Mouse (Mus musculus) left cerebral cortex, postnatal 10 days (tissue): ENCODE measurements at regions not wholly inside any gene's neighbourhood (a gene's known extent, or its start where the extent isn't known, plus 50 kb on each side); places are given as distances from the start of the nearest gene placed in this dataset.

Experiments used
- DNase-seq, 2 experiments: peaks; one replicate each; pipeline ENCODE4 v3.0.0; 2021 to 2022; ENCODE audit warnings: low spot score in 2 of 2, mixed read lengths in 1 of 2; ENCODE audit errors: extremely low spot score in 1 of 2
- intact Hi-C: fragments of 180-260 bp; cut with DNase I; formaldehyde crosslinking; loops from one replicate; pipeline ENCODE4 v1.15.1; 2025

DNA sequence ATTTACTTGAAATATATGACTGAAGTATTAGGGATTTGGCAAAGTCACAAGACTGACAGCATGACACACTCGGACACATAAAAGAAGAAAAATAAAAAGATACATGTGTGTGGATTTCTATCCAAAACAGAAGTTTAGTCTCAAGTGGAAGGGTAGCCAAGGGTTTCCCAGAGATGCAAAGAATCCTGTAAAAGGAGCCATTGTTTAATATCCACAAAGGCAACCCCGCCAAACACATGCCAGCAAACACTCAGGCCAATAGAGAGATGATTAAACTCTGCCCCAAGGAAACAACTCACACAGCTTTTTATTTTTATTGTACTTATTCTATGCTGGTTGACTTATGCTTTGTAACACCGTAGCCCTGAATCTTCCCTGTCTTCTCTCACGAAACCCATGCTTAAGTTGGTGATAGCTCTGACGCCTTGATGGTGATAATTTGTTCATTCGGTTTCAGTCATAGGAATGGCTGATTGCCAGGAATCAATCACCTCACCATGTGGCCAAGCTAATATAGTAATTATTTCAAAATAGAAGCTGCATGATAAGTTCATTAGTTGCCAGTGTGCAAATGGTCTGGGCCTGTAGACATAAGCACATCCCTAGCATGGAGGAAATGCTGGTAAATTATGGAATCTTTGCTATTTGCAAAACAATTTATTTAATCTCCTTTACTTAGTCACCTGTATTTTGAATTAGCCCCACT, 194.4 kb downstream of the Rnd3 start:
- DNase-seq = no peak
- intact Hi-C loops = no loop called here

- intact Hi-C loops = no loop called here
- no peak for DNase-seq
Observed at GRCm38 (mm10) chr2:50951027-50951426, 197.9 kb downstream of the Rnd3 start.

GRCm38 (mm10) chr2:50949717-50950116, 199.2 kb downstream of the Rnd3 start:
- intact Hi-C loops = no loop called here

GRCm38 (mm10) chr2:50945526-50945925, 203.4 kb downstream of the Rnd3 start:
- intact Hi-C loops = no loop called here
- DNase-seq = no peak

More at GRCm38 (mm10) chr2:50949717-50950116, 199.2 kb downstream of the Rnd3 start:
- no peak for DNase-seq

DNA sequence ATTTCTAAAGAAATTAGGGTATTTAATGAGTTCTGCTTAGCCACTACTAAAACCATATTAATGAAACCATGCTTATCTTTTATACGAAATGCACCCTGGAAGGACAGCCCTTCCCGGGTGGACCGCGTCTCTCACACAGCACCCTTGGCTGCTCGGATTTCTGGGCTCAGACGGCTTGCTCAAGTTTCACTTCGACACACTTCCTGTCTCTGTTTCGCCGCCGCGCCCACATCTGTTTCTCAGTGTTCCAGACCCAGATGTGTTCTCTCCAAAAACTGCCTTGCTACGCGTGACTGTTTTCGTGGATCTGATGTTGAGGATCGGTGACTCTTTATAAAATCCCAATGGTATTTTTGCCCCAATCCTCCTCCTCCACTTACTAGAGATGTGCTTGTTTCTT, 205.7 kb downstream of the Rnd3 start:
- intact Hi-C loops = no loop called here
- DNase-seq = peak in 1 of 2 experiments; percentile 28

DNA sequence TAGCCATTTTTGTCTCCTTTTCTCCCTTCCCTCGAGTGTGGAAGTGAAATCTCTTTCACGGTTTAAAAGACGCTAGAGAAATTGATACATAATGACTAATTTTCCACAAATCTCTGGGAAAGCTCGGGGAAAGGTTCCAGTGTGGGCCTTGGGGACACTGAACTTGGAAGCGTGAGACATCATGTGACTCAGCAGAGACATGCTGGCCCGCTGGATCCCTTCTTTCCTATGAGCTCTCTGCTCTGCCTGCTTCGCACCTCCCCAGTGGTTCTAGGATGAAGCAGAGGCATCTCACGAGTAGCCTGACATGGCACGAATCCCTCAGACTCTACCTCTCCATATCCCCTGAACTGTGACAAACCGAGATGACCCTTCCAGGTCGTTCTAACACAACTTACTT, 206.2 kb downstream of the Rnd3 start:
- no peak for DNase-seq
- intact Hi-C loops = no loop called here

GRCm38 (mm10) chr2:50932936-50933335, 216.0 kb downstream of the Rnd3 start:
- no peak for DNase-seq
- intact Hi-C loops = no loop called here

- intact Hi-C loops = no loop called here
- DNase-seq = no peak
Observed at GRCm38 (mm10) chr2:50921002-50921401, 227.9 kb downstream of the Rnd3 start.

- DNase-seq = peak in 1 of 2 experiments; percentile 27
- intact Hi-C loops = no loop called here
Observed at GRCm38 (mm10) chr2:50916323-50917221, 232.3 kb downstream of the Rnd3 start.

DNA sequence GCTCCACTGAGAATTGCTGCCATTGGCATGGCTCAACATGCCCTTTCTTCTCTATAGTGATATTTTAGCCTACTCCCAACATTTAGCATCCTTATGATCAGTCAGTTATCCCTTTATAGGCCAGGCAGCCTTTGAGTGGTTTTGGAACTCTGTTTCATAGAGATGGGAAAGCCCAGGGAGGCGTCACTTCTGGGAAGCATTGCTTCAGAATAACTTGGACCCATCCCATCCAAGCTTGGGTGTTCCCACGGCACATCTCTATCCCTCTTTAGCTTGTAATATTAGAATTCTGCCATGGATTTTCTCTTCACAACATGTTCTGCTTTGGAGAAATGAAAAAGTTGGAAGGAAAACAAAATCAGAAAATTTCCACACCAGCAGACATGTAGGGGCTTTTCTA, 233.8 kb downstream of the Rnd3 start:
- intact Hi-C loops = no loop called here
- no peak for DNase-seq

DNA sequence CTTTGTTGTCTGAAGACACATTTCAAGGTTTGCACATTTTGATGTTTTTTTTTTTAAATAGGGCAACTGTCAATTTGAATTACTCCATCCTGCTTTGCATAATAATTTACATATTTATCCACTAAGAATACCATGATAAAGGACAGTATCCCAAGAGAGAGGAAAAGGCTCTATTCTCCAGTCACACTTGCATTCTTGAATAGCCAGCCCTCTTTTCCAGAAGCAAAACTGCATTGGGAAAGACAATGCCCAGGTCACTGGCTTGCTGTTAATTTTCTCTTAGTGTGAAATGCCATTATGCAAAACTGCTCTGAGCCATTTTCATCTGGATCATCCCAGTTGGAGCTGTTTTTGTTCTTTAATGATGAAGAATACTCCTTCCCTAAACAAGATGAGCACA, 234.7 kb downstream of the Rnd3 start:
- DNase-seq = no peak
- intact Hi-C loops = no loop called here

GRCm38 (mm10) chr2:50908762-50909161, 240.1 kb downstream of the Rnd3 start:
- intact Hi-C loops = no loop called here
- no peak for DNase-seq

GRCm38 (mm10) chr2:50902701-50903100, 246.2 kb downstream of the Rnd3 start:
- no peak for DNase-seq
- intact Hi-C loops = no loop called here

GRCm38 (mm10) chr2:50902220-50902619, 246.7 kb downstream of the Rnd3 start:
- intact Hi-C loops = no loop called here
- no peak for DNase-seq

DNA sequence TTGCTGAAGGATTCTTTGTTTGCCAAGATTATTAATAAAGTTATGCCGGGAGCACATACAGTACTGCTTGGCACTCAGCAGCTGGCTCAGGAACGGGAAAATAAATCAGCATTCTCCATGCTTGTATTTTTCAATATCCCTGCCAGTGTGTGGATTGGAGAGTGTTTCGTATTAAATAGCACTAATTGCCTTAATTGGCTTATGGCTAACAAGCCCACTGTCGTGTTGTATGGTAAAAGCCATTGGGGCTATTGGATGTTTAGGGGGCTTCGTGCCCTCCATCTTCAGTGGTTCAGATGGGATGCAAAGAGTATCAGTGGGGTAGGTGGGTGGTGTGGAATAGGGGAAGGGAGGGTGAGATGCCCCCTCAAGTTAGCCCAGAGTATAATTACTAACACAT, 259.9 kb downstream of the Rnd3 start:
- DNase-seq = no peak
- intact Hi-C loops = no loop called here

- intact Hi-C loops = no loop called here
- DNase-seq = no peak
Observed at GRCm38 (mm10) chr2:50887954-50888353, 261.0 kb downstream of the Rnd3 start.

- intact Hi-C loops = no loop called here
- DNase-seq = no peak
Observed at GRCm38 (mm10) chr2:50885924-50886315, 263.0 kb downstream of the Rnd3 start.

DNA sequence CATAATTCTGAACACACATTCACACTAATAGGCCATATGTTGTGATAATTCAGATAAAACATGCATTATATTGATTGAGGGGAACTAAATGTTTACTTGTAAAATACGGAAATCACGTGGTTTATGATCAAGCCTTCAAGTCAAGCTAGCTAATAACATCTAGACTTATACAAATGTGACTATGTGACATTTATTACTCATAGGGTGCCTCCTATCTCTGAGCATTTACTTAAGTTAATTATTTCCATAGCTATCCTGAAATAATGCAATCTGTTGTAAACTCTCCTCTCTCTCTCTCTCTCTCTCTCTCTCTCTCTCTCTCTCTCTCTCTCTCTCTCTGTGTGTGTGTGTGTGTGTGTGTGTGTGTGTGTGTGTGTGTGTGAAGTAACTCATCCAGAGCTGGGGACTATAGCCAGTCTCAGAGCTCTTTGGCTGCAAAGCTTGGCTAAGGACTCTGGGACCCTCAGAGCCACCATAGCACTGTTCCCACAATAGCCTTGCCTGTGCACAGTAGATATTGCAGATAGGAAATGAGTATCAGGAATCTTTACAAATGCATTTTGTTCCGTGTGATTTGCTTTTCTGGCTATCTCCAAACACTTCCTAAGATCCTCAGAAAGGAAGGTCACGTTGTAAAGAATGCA, 263.5 kb downstream of the Rnd3 start:
- intact Hi-C loops = no loop called here
- DNase-seq = no peak

DNA sequence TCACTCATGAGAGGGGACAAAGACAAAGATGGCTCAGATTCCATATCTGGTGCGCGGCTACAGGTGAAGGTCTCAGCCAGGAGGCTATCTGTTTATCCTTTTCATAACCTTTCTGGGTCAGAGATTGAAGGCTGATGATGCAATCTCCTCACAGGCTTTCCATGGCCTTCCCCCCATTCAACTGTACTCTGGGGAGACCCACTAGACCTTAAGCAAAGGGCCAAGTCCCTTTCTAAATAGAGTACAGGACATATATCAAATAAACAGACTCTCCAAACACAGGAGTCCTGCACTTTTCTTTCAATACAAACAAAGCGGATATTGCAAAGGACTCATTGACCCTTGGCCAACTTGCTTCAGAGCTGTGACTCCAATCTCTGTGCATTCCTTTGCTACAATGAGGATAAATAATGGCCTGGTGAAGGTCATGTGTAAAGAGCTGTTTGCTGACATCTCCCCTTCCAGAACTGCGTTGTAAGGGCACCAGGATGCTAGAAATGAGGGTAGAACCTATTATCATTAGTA, 267.3 kb downstream of the Rnd3 start:
- DNase-seq = no peak
- intact Hi-C loops = no loop called here

GRCm38 (mm10) chr2:50880806-50881205, 268.1 kb downstream of the Rnd3 start:
- DNase-seq = no peak
- intact Hi-C loops = no loop called here
